Mouse (Mus musculus) midbrain, embryonic 12.5 days (tissue): ENCODE data around the gene Six5. TPM values are rescaled to one million over a fixed set of nuclear protein-coding genes. Genes with fewer than 3 reads are reported as not detected.
"Not testable (repeated sequence)": the region's sequence is repeated elsewhere in the genome, so short reads cannot be mapped to it uniquely, and the experiment has no call there.

Source experiments
- ATAC-seq: fragments of 200-750 bp; cut with Nextera tagmentation; 2 replicates; pipeline ENCODE4 v1.8.0; 2017; ENCODE audit warnings: low read depth, moderate TSS enrichment, moderate library complexity; ENCODE audit not compliant: low FRiP score
- H3K27ac ChIP-seq: fragments of 300-500 bp; sonication (generic); replicated peaks from 2 replicates; pipeline ENCODE4 v1.5.1; 2016; ENCODE audit warnings: mild to moderate bottlenecking
- H3K27me3 ChIP-seq: fragments of 300-500 bp; sonication (generic); 2 replicates; pipeline ENCODE4 v1.6.1; 2016; ENCODE audit warnings: mild to moderate bottlenecking
- H3K36me3 ChIP-seq: fragments of 300-500 bp; sonication (generic); 2 replicates; pipeline ENCODE4 v1.6.1; 2016
- H3K4me1 ChIP-seq: fragments of 300-500 bp; sonication (generic); 2 replicates; pipeline ENCODE4 v1.6.1; 2016
- H3K4me2 ChIP-seq: fragments of 300-500 bp; sonication (generic); replicated peaks from 2 replicates; pipeline ENCODE4 v1.6.1; 2016; ENCODE audit warnings: mild to moderate bottlenecking, moderate library complexity
- H3K4me3 ChIP-seq: fragments of 300-500 bp; sonication (generic); 2 replicates; pipeline ENCODE4 v1.5.1; 2016; ENCODE audit warnings: mild to moderate bottlenecking
- H3K9ac ChIP-seq: fragments of 300-500 bp; sonication (generic); replicated peaks from 2 replicates; pipeline ENCODE4 v1.6.1; 2016; ENCODE audit warnings: mild to moderate bottlenecking, moderate library complexity
- H3K9me3 ChIP-seq: fragments of 300-500 bp; sonication (generic); 2 replicates; pipeline ENCODE4 v1.6.1; 2016; ENCODE audit warnings: mild to moderate bottlenecking
- WGBS: fragments of 180-500 bp; shearing (Covaris S2); methylation state at CpG from one replicate; pipeline ENCODE4 v1.1.7; 2016; 5-methylcytosine and 5-hydroxymethylcytosine counted together
- polyA plus RNA-seq: library from polyadenylated mRNA; unstranded; fragments of >200 nt; fragmentation: Nextera tagmentation; extraction: Ambion mirVana; gene quantifications from 2 replicates; pipeline ENCODE4 v1.2.1, GENCODE M21; 2016

Six5 gene
- polyA plus RNA-seq, 1 experiment from 2014 or later = 7.9 TPM

- H3K36me3 ChIP-seq = peaks cover 32% of the 10 kb centered on the region
- H3K4me2 ChIP-seq = no peak overlapping the region
- H3K9me3 ChIP-seq = no peaks in the 10 kb centered on the region
- ATAC-seq = 0 out of 2 replicates have a peak, but pooled peaks have one; percentile 5
- H3K4me1 ChIP-seq = peaks cover 12% of the 10 kb centered on the region
- no peak overlapping the region for H3K9ac ChIP-seq
- no peak overlapping the region for H3K4me3 ChIP-seq
- no peaks in the 10 kb centered on the region for H3K27me3 ChIP-seq
- WGBS = 96% methylated on average over 8 of the region's 8 CpGs
- no peak overlapping the region for H3K27ac ChIP-seq
Observed at GRCm38 (mm10) chr7:19055108-19055507, 39.3 kb upstream of the Six5 start.

DNA sequence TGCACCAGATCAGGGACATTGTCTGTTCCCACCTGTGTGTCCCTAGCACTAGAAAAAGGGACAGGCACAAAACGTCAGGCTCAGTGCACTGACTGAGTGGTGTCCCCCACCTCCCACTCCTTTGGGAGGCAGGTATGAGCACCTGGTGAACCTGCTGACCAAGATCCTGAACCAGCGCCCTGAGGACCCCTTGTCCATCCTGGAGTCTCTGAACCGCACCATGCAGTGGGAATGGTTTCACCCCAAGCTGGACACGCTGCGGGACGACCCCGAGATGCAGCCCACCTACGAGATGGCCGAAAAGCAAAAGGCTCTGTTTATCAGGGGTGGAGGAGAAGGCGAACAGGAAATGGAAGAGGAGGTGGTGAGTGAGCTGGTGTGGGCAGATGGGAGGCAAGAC is 37.0 kb upstream of the Six5 start:
- Histone ChIP-seq H3K36me3 (peaks cover 9% of the 10 kb centered on the region), H3K27me3 (no peaks in the 10 kb centered on the region), H3K4me1 (peaks cover 12% of the 10 kb centered on the region), H3K27ac (no peak overlapping the region), H3K9ac (no peak overlapping the region), H3K4me3 (no peak overlapping the region), H3K9me3 (no peaks in the 10 kb centered on the region), H3K4me2 (no peak overlapping the region)
- ATAC-seq = no peak
- 88% methylated on average over 10 of the region's 10 CpGs for WGBS

DNA sequence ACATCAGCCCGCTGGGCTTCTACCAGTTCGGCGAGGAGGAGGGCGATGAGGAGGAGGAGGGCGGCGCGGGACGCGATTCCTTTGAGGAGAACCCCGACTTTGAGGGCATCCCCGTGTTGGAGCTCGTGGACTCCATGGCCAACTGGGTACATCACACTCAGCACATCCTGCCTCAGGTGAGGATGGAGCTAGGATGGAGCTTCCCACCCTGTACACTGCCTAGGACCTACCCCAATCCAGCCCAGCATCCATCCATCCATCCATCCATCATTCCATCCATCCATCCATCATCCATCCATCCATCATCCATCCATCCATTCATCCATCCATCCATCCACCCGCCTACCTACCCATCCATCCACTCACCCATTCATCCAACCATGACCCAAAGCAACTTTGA is 28.5 kb upstream of the Six5 start:
- Histone ChIP-seq H3K27ac (no peak overlapping the region), H3K27me3 (peaks cover 37% of the 10 kb centered on the region), H3K4me1 (no peaks in the 10 kb centered on the region), H3K9ac (no peak overlapping the region), H3K4me2 (no peak overlapping the region), H3K9me3 (no peaks in the 10 kb centered on the region), H3K4me3 (0 out of 2 replicates have a peak overlapping the region, but pooled peaks have one; percentile 10), H3K36me3 (no peaks in the 10 kb centered on the region)
- 53% methylated on average over 13 of the region's 13 CpGs for WGBS
- no peak for ATAC-seq

GRCm38 (mm10) chr7:19067063-19067462 is 27.3 kb upstream of the Six5 start:
- H3K9me3 ChIP-seq = no peaks in the 10 kb centered on the region
- H3K4me2 ChIP-seq = no peak overlapping the region
- no peak for ATAC-seq
- no peak overlapping the region for H3K9ac ChIP-seq
- no peaks in the 10 kb centered on the region for H3K4me1 ChIP-seq
- WGBS = 41% methylated on average over 14 of the region's 14 CpGs
- no peak overlapping the region for H3K4me3 ChIP-seq
- peaks cover 37% of the 10 kb centered on the region for H3K27me3 ChIP-seq
- H3K36me3 ChIP-seq = no peaks in the 10 kb centered on the region
- H3K27ac ChIP-seq = no peak overlapping the region

DNA sequence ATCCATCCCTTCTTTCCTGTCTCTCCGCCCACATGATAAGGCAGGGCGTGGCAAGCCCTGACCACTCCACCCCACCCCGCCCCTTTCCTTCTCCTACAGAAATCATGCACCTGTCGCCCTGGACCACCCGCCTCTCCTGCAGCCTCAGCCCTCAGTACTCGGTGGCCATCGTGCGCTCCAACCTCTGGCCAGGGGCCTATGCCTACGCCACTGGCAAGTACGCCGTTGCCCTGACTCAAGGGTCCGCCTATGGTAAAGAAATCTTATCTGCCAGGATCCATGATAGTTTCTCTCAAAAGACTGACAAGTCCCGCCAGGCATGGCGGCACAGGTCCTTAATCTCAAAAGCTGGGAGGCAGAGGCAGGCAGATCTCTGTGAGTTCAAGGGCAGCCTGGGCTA is 26.5 kb upstream of the Six5 start:
- H3K4me2 ChIP-seq = no peak overlapping the region
- no peaks in the 10 kb centered on the region for H3K9me3 ChIP-seq
- H3K4me3 ChIP-seq = no peak overlapping the region
- no peak for ATAC-seq
- H3K9ac ChIP-seq = no peak overlapping the region
- no peak overlapping the region for H3K27ac ChIP-seq
- H3K4me1 ChIP-seq = no peaks in the 10 kb centered on the region
- WGBS = 76% methylated on average over 11 of the region's 14 CpGs
- H3K27me3 ChIP-seq = peaks cover 37% of the 10 kb centered on the region
- H3K36me3 ChIP-seq = no peaks in the 10 kb centered on the region

- Histone ChIP-seq H3K9me3 (no peaks in the 10 kb centered on the region), H3K27ac (no peak overlapping the region), H3K4me1 (no peaks in the 10 kb centered on the region), H3K9ac (no peak overlapping the region), H3K4me3 (no peak overlapping the region), H3K36me3 (no peaks in the 10 kb centered on the region), H3K4me2 (no peak overlapping the region), H3K27me3 (peaks cover 37% of the 10 kb centered on the region)
- ATAC-seq = no peak
- 13% methylated on average over 2 of the region's 2 CpGs for WGBS
Observed at GRCm38 (mm10) chr7:19068707-19069106, 25.7 kb upstream of the Six5 start.

- WGBS = 45% methylated on average over 3 of the region's 3 CpGs
- Histone ChIP-seq H3K27ac (no peak overlapping the region), H3K4me1 (no peaks in the 10 kb centered on the region), H3K9ac (no peak overlapping the region), H3K4me3 (no peak overlapping the region), H3K27me3 (peaks cover 33% of the 10 kb centered on the region), H3K4me2 (no peak overlapping the region), H3K36me3 (no peaks in the 10 kb centered on the region), H3K9me3 (no peaks in the 10 kb centered on the region)
- no peak for ATAC-seq
Observed at GRCm38 (mm10) chr7:19069500-19069899, 24.9 kb upstream of the Six5 start.

- not testable (repeated sequence) for H3K4me1 ChIP-seq, H3K4me2 ChIP-seq, H3K27ac ChIP-seq, H3K36me3 ChIP-seq, H3K9me3 ChIP-seq, H3K9ac ChIP-seq, H3K4me3 ChIP-seq, ATAC-seq
- 62% methylated on average over 3 of the region's 3 CpGs for WGBS
- H3K27me3 ChIP-seq = peaks cover 17% of the 10 kb centered on the region
Observed at GRCm38 (mm10) chr7:19071024-19071423, 23.4 kb upstream of the Six5 start.

GRCm38 (mm10) chr7:19073504-19073903 is 20.9 kb upstream of the Six5 start:
- Histone ChIP-seq H3K4me2 (no peak overlapping the region), H3K27me3 (0 out of 2 replicates have a peak, but pooled peaks cover 3% of the 10 kb centered on the region), H3K36me3 (peaks cover 10% of the 10 kb centered on the region), H3K4me3 (no peak overlapping the region), H3K9me3 (no peaks in the 10 kb centered on the region), H3K9ac (no peak overlapping the region), H3K4me1 (peaks cover 18% of the 10 kb centered on the region), H3K27ac (no peak overlapping the region)
- no peak for ATAC-seq
- 84% methylated on average over 9 of the region's 9 CpGs for WGBS

- Histone ChIP-seq H3K27me3 (0 out of 2 replicates have a peak, but pooled peaks cover 3% of the 10 kb centered on the region), H3K36me3 (peaks cover 20% of the 10 kb centered on the region), H3K4me1 (peaks cover 18% of the 10 kb centered on the region), H3K9me3 (no peaks in the 10 kb centered on the region), H3K27ac (no peak overlapping the region), H3K4me2 (no peak overlapping the region), H3K9ac (no peak overlapping the region), H3K4me3 (no peak overlapping the region)
- 95% methylated on average over 6 of the region's 6 CpGs for WGBS
- ATAC-seq = no peak
Observed at GRCm38 (mm10) chr7:19074494-19074893, 19.9 kb upstream of the Six5 start.

GRCm38 (mm10) chr7:19075231-19075630 is 19.2 kb upstream of the Six5 start:
- peaks cover 18% of the 10 kb centered on the region for H3K4me1 ChIP-seq
- WGBS = 60% methylated on average over 5 of the region's 5 CpGs
- peak overlapping the region; percentile 58 for H3K4me2 ChIP-seq
- no peak overlapping the region for H3K9ac ChIP-seq
- H3K27ac ChIP-seq = peak overlapping the region; percentile 52; the same call in 1 of the 2 replicates
- peaks cover 27% of the 10 kb centered on the region for H3K36me3 ChIP-seq
- ATAC-seq = no peak
- no peaks in the 10 kb centered on the region for H3K9me3 ChIP-seq
- peak overlapping the region; percentile 97 for H3K4me3 ChIP-seq
- 0 out of 2 replicates have a peak, but pooled peaks cover 2% of the 10 kb centered on the region for H3K27me3 ChIP-seq

GRCm38 (mm10) chr7:19075723-19076585 is 18.4 kb upstream of the Six5 start, which contains the start of gene Dmwd:
Dmwd (plus strand) TSS chr7:19076227.
- Histone ChIP-seq H3K4me1 (peaks cover 18% of the 10 kb centered on the region), H3K27ac (peak within 1 kb of the TSS; percentile 74), H3K4me2 (peak within 1 kb of the TSS; percentile 95), H3K9ac (peak within 1 kb of the TSS; percentile 98), H3K4me3 (peak within 1 kb of the TSS; percentile 97), H3K9me3 (no peaks in the 10 kb centered on the region), H3K36me3 (peaks cover 35% of the 10 kb centered on the region), H3K27me3 (no peaks in the 10 kb centered on the region)
- ATAC-seq = peak; percentile 99
- WGBS = 1% methylated on average over 59 of the region's 91 CpGs
